Mouse (Mus musculus): ENCODE measurements around the gene Bpifa6.

GRCm38 (mm10) chr2:153933311-153933710, 41.4 kb upstream of the Bpifa6 start:
- TF ChIP-seq CTCF (IDR thresholded peaks at IDR 0.05; ENCODE audit: borderline replicate concordance, insufficient read depth, low read depth, low read length) = no peak
- no peak for TF ChIP-seq POLR2A (IDR thresholded peaks at IDR 0.05; ENCODE audit: borderline replicate concordance, insufficient read depth, low read length)

Data from cerebellum, adult 2 months (tissue).